Mouse (Mus musculus) duodenum, adult 2 months (tissue): Measurements from ENCODE around the gene Nudt21. TPM values are rescaled to one million over a fixed set of nuclear protein-coding genes. Genes with fewer than 3 reads are reported as not detected.

ENCODE experiments used
- polyA plus RNA-seq: library from polyadenylated mRNA; depleted of rRNA; stranded (reverse); fragments of >200 nt; gene quantifications from 2 replicates; pipeline ENCODE4 v1.2.3, GENCODE M21; 2012; ENCODE audit warnings: low replicate concordance; rRNA removed

Gene Nudt21
- polyA plus RNA-seq, result 90.2 and 110 TPM in 2 replicates

DNA sequence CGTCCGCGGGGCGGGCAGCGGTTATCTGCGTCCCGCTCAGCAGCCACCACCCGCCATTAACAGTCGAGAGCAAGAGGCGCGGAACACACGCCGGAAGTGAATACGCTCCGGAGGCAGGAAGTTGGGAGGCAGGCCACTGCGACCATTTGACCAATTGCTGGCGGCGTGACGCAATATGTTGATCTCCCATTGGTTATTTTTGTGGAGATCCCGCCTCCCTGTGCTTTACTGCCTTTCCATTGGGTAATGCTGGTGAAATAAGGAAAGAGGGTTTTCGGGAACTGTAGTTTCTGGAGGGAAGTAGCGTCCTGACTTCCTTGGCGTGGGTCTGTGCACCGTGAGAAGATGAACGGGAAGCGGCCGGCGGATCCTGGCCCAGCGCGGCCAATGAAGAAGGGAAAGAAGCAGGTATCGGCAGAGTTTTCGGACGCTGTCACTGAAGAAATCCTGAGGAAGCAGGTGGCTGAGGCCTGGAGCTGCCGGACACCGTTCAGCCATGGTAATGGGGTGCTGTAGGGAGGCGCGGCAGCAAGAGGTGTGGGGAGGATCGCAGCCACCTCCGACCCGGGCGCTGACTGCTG, at the start of gene Nudt21, which contains the start of gene Ogfod1:
Gene Nudt21 (minus strand): TSS at position 88 of the 581 bp plus-strand sequence.
Gene Ogfod1 (plus strand): TSS at position 255 of the 581 bp plus-strand sequence.

DNA sequence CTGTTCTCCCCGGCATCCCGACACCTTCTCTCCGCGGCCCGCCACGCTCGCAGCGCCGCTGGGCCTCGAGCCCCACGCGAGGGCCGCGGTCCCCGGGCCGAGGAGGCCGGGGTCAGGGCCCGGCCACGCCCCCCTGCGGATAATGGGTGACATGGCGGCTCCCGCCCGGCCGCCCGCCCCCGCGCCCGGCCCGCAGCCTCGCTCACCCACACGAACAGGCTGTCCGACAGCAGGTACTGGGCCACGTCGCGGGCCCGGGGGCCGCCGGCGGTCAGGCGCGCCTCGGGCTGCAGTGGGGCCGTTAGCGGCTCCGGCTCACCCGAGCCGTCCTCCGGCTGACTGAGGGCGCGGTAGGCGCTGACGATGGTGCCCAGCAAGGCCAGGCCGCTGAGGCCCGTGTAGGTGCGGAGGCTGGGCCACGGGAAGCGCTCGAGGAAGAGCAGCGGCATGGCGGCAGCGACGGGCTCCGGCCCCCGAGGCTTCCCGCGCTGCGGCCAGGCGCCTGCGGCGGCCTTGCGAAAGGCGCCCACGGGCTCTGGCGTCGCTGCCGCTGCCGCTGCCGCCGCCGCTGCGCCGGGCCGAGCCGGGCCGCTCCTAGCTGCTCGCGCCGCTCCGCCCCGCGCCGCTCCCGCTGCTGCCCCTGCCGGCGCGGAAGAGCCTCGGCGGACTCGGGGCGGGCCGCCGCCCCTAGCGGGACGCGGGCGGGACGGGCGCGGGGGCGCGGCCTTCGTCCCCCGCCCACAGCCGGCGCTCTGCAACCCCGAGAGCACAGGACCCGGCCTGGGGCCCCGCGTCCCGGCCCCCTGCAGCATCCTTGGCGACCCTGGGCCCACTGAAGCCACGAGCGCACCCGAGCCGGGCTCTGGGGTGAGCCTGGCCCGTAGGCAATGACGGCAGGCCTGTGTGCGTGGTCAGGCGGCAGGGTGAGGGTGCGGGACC, 24.5 kb downstream of the Nudt21 start, which contains the start of gene Amfr:
Gene Amfr (minus strand): TSS at position 830 of the 939 bp plus-strand sequence.

Other genes starting within 250 kb of the Nudt21 start
- gene Gnao1, start 227.1 kb downstream of the Nudt21 start, polyA plus RNA-seq, result 10.5 and 15.2 TPM in 2 replicates
- 50.2 and 92.0 TPM in 2 replicates for gene Amfr, start 24.2 kb downstream of the Nudt21 start, polyA plus RNA-seq
- gene Ogfod1, start 167 bp upstream of the Nudt21 start, polyA plus RNA-seq, result 1.3 and 1.6 TPM in 2 replicates
- gene Bbs2, start 61.9 kb upstream of the Nudt21 start, polyA plus RNA-seq, result 4.4 and 5.7 TPM in 2 replicates
- not detected in 2 replicates for gene Mt4, start 100.2 kb upstream of the Nudt21 start, polyA plus RNA-seq
- gene Mt3, start 115.6 kb upstream of the Nudt21 start, polyA plus RNA-seq, result 1.6 and 2.2 TPM in 2 replicates
- gene Mt2, start 135.6 kb upstream of the Nudt21 start, polyA plus RNA-seq, result 30.7 and 76.9 TPM in 2 replicates
- 1,406 and 2,937 TPM in 2 replicates for gene Mt1, start 142.1 kb upstream of the Nudt21 start, polyA plus RNA-seq
- 4.1 and 6.2 TPM in 2 replicates for gene Nup93, start 177.5 kb upstream of the Nudt21 start, polyA plus RNA-seq